Mouse (Mus musculus) layer of hippocampus, postnatal 14 days (tissue): ENCODE results near the gene Uckl1. TPM values are rescaled to one million over a fixed set of nuclear protein-coding genes. Genes with fewer than 3 reads are reported as not detected.

Experiments
- DNase-seq, 2 experiments: peaks; one replicate each; pipeline ENCODE4 v3.0.0; 2021 to 2022; ENCODE audit warnings: low spot score in 2 of 2, mixed read lengths in 1 of 2
- long read RNA-seq, 2 experiments: library from polyadenylated mRNA; stranded (forward); transcript quantifications; one replicate each; pipeline ENCODE4 v2.0.0; 2021
- total RNA-seq, 2 experiments: library from RNA; stranded (reverse); gene quantifications; 2 replicates each; pipeline ENCODE4 v1.2.3; 2021

The Uckl1 gene
- 10 to 100 TPM; 52.0 to 53.1 TPM for total RNA-seq
- long read RNA-seq, experiment 1, partial matches to known transcripts: 0 of 48 reads
- long read RNA-seq, experiment 1, other reads (novel, unspliced or antisense): 44 of 48 reads
- long read RNA-seq, experiment 2, transcript Uckl1-217 (3 exons, 569 nt): major isoform, 5 of 64 reads
- long read RNA-seq, experiment 2, partial matches to known transcripts: 4 of 64 reads
- long read RNA-seq, experiment 2, other reads (novel, unspliced or antisense): 52 of 64 reads

DNA sequence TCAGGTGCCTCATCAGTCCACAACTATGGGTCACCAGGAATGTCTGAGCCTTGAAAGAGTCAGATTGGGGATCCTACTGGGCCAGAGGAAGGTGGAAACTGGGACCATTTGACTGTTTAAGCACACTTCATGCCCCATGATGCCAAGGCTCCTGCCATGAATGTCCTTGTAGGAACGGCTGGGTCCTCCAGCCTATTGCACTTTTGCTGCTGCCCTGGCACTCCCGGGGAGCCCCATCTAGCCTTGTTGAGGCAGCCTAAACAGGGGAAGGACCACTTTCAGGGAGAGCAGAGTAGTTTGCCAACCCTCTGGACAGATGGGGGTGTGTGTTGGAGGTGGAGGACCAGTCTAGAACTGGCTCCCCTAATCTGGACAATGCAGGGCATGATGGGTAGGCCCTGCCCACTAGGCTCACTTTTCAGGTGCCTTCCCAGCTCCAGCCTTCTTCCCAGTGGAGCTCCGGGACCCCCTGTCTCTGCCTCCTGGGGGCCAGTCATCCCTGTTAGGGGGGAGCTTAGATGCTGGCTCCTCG, at the start of gene Uckl1:
Gene Uckl1 (minus strand): TSS at position 482 of the 532 bp plus-strand sequence.
- DNase-seq: no peak

DNA sequence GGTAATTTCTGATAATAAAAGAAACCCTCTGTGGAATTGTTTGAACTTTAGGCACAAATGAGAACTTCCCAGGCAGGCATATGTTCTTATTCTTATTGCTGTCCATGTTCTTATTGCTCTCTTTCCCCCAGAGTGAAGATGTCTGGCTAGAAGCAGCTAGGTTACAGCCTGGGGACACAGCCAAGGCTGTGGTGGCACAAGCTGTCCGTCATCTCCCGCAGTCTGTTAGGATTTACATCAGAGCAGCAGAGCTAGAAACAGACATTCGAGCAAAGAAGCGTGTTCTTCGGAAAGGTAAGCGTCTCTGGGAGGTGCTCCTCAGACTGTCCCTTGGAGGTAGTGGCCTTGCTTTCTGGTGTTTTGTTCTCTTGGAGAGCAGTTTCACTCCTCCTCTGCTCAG, 47.9 kb upstream of the Uckl1 start:
- peak; percentile 22 to 27 for DNase-seq

- DNase-seq: no peak
Observed at GRCm38 (mm10) chr2:181628471-181628870, 43.8 kb upstream of the Uckl1 start.

DNA sequence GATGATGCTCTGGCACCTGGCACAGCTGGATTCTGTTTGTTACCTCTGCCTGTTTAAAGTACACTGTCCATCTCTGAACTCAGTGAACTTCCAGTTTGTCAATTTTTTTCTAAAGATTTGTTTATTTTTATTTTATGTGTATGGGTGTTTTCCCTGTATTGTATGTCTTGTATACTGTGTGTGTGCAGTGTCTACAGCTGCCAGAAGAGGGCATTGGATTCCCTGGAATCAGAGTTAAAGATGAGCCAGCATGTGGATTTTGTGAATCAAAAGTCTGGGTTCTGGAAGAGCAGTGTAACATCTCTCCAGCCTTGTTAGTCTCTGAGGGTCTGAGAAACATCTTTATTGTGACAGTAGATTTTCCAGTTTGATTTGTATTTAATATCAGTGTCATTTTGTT, 38.7 kb upstream of the Uckl1 start:
- DNase-seq: peak in 1 of 2 experiments; percentile 37

- no peak for DNase-seq
Observed at GRCm38 (mm10) chr2:181618761-181619495, 34.2 kb upstream of the Uckl1 start.

GRCm38 (mm10) chr2:181602367-181602766, 17.7 kb upstream of the Uckl1 start:
- DNase-seq: no peak

GRCm38 (mm10) chr2:181601751-181602145, 17.1 kb upstream of the Uckl1 start:
- no peak for DNase-seq

DNA sequence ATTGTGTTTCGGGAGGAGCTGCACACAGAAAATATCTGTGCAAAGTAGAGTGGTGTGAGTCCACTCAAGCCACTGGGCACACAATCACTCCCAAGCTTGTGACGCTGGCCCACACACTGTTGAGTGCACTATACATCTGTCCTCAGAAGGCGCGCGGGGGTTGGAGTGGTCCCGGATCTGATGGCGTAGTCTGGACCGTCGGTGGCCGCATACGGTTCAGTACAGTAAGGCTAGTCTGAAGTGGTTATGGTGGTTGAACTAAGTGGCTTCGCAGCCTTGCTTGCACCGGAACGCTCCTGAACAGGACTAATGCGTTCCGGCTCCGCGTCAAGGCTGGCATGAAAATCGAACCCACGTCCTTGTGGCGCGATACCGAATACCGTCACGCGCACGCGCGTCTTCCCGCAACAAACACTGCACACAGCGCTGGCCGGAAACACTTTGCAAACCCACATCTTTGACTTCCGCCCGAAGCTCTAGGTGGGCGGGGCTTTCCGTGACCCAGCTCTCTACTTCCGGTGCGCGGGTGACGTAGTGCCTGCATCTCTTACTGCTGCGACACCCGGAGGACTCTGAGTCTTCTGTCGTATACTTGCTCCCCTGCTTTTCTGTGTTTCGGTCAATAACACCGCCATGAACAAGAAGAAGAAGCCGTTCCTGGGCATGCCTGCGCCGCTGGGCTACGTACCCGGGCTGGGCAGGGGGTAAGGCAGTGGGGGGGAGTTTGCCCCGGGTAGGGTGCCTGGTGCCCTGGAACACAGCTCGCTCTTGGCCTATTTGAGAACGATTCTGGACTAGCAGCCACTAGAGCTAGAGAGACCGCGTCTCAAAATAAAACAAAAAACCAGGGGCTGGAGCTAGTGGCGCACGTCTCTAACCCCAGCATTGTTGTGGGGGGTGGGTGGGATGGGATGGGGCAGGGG, 16.4 kb upstream of the Uckl1 start:
- peak; percentile 96 to 98 for DNase-seq

GRCm38 (mm10) chr2:181600226-181600758, 15.6 kb upstream of the Uckl1 start:
- DNase-seq: no peak

DNA sequence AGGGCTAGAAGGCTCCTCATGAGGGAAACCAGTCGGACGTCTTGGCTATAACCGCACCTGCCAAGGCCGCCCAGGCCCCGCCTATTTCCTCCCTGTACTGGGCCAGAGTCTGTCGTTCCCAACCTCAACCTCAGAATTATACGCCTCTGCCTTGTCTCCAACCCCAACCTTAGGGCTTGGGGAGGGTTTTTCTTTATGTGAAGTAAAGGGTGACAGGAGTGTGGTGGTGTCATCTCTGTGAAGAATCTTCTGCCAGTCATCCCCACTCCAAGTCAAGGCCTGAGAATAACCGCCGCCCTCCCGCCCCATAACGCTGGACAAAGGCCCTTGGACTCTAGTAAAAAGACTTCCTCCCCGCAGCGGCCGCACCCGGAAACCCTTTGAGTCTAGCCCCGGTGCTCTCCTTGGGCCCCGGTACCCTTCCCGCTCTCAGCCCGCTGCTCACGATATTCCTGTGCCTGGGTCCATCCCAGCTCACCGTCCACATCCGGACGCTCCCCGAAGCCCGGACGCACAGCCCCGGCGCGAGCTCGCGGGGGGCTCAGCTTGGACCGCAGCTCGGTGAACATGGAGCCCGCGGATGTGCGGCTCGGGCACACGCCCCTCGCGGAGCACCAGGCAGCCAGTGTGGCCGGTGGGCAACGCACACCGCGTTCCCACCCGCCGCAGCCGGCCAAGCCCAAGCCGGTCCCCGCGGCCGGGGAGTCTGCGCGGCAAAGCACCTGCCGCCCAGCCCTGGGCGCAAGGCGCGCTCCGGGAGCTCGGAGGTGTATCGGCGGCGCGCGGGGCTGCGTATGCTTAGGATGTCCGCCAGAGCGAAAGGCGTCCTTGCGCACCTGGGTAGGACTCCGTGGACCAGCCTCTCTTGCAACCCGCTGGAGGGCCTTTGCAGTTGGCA, 14.0 kb upstream of the Uckl1 start, which contains the start of gene Samd10:
Gene Samd10 (minus strand): TSS at position 759 of the 898 bp plus-strand sequence.
- DNase-seq: peak in 1 of 2 experiments; percentile 49

DNA sequence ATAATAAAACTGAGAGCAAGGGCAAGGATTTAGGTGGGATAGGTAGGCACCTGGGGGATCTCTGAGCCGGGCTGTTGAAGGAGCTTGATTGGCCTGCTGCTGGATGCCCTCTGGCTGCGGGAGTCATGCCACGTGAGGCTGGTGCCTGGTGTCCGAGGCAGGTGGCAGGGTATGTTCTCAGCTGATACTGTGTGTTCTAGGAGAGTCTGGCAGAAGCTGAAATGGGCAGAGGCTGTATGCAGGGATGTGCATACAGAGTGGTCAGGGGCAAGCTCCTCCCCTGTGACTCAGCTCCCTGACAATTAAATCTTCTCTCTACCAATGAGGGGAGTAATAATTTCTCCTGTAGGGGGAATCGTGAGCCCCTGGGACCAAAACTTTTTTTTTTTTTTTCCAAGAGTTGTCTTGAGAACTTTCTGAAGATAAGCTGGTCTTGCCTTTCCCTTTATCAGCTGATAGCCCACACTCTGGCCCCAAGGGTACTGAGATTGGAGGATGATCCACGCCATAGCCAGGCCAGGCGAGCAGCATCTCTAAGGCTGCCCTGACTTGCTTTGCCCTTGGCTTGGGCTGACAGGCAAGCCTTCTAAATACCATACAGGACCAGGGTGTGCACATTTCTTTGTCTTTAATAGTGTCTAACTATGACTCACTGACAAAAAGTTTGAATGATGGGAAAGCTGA, 12.8 kb upstream of the Uckl1 start:
- no peak for DNase-seq

- DNase-seq: peak in 1 of 2 experiments; percentile 2
Observed at GRCm38 (mm10) chr2:181596221-181596960, 11.7 kb upstream of the Uckl1 start.

GRCm38 (mm10) chr2:181594946-181595696, 10.4 kb upstream of the Uckl1 start:
- DNase-seq: peak; percentile 28 to 66

DNA sequence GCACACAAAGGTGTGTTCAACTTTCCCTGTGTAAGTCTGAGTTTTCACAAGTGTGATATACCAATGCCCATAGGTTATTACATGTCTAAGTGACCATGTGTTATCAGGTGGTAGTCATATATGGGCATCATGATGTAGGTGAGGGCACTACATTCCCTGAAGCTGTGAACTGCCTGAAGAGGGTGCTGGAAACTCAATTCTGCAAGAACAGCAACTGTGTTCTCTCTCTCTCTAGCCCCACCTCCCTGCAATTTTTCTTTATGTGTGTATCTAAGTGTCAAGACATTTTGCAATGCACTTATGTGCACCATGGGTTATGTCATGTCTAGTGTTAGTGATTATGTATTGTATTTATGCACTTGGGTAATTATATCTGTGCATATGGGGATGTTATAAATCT, 9.2 kb upstream of the Uckl1 start:
- peak in 1 of 2 experiments; percentile 2 for DNase-seq

GRCm38 (mm10) chr2:181593042-181593421, 8.3 kb upstream of the Uckl1 start:
- DNase-seq: no peak

GRCm38 (mm10) chr2:181592231-181593041, 7.7 kb upstream of the Uckl1 start, which contains the start of gene Zfp512b:
Gene Zfp512b, minus strand, starts transcription at chr2:181592803.
- DNase-seq: peak; percentile 62 to 79
